Mouse (Mus musculus) liver, embryonic 13.5 days (tissue): ENCODE measurements around the gene Runx2. TPM values are rescaled to one million over a fixed set of nuclear protein-coding genes. Genes with fewer than 3 reads are reported as not detected.

ENCODE experiments used
- ATAC-seq: fragments of 200-750 bp; cut with Nextera tagmentation; 2 replicates; pipeline ENCODE4 v1.8.0; 2017; ENCODE audit warnings: low read depth, mild to moderate bottlenecking, moderate number of reproducible peaks, moderate library complexity
- DNase-seq: peaks from one replicate; pipeline ENCODE4 v3.0.0; 2022
- H3K27ac ChIP-seq: fragments of 300-500 bp; sonication (generic); 2 replicates; pipeline ENCODE4 v1.5.1; 2015; ENCODE audit warnings: moderate library complexity, mild to moderate bottlenecking, inconsistent platforms
- H3K27me3 ChIP-seq: fragments of 300-500 bp; sonication (generic); 2 replicates; pipeline ENCODE4 v1.6.1; 2015; ENCODE audit warnings: mild to moderate bottlenecking, inconsistent platforms
- H3K36me3 ChIP-seq: fragments of 300-500 bp; sonication (generic); 2 replicates; pipeline ENCODE4 v1.6.1; 2015; ENCODE audit warnings: mild to moderate bottlenecking, inconsistent platforms
- H3K4me1 ChIP-seq: fragments of 300-500 bp; sonication (generic); replicated peaks from 2 replicates; pipeline ENCODE4 v1.6.1; 2015; ENCODE audit warnings: inconsistent platforms
- H3K4me2 ChIP-seq: fragments of 300-500 bp; sonication (generic); 2 replicates; pipeline ENCODE4 v1.6.1; 2015; ENCODE audit warnings: inconsistent platforms, mild to moderate bottlenecking, moderate library complexity
- H3K4me3 ChIP-seq: fragments of 300-500 bp; sonication (generic); replicated peaks from 2 replicates; pipeline ENCODE4 v1.5.1; 2015; ENCODE audit warnings: mild to moderate bottlenecking, inconsistent platforms
- H3K9ac ChIP-seq: fragments of 300-500 bp; sonication (generic); 2 replicates; pipeline ENCODE4 v1.6.1; 2015; ENCODE audit warnings: mild to moderate bottlenecking, inconsistent platforms
- H3K9me3 ChIP-seq: fragments of 300-500 bp; sonication (generic); replicated peaks from 2 replicates; pipeline ENCODE4 v1.6.1; 2016; ENCODE audit warnings: inconsistent platforms
- WGBS: fragments of 180-500 bp; shearing (Covaris S2); methylation state at CpG from one replicate; pipeline ENCODE4 v1.1.7; 2015; ENCODE audit not compliant: insufficient replicate concordance; 5-methylcytosine and 5-hydroxymethylcytosine counted together
- polyA plus RNA-seq: library from polyadenylated mRNA; unstranded; fragments of >200 nt; fragmentation: Nextera tagmentation; extraction: Ambion mirVana; gene quantifications from 2 replicates; pipeline ENCODE4 v1.2.1, GENCODE M21; 2015

Gene Runx2
- polyA plus RNA-seq, result 0.31 and 0.48 TPM in 2 replicates

- H3K4me1 ChIP-seq, result peaks cover 9% of the 10 kb centered on the region; the same call in 1 of the 2 replicates
- no peak within 1 kb of the TSS for H3K4me3 ChIP-seq
- DNase-seq (no peak), ATAC-seq (no peak)
- WGBS, result 23% methylated on average over 3 of the region's 3 CpGs
- H3K9me3 ChIP-seq, result no peaks in the 10 kb centered on the region
- peak within 1 kb of the TSS; percentile 12; the same call in 1 of the 2 replicates for H3K4me2 ChIP-seq
- H3K36me3 ChIP-seq, result no peaks in the 10 kb centered on the region
- H3K27ac ChIP-seq, result no peak within 1 kb of the TSS
- H3K9ac ChIP-seq, result no peak within 1 kb of the TSS
- H3K27me3 ChIP-seq, result no peaks in the 10 kb centered on the region
These were observed at the start of gene Runx2 for GRCm38 (mm10) chr17:44814508-44815175. Runx2 (minus strand) TSS chr17:44814797.

- Histone ChIP-seq H3K4me1 (no peaks in the 10 kb centered on the region), H3K4me3 (no peak overlapping the region), H3K27ac (no peak overlapping the region), H3K27me3 (no peaks in the 10 kb centered on the region), H3K9me3 (no peaks in the 10 kb centered on the region), H3K4me2 (no peak overlapping the region), H3K9ac (no peak overlapping the region), H3K36me3 (no peaks in the 10 kb centered on the region)
- WGBS, result 78% methylated on average over 6 of the region's 6 CpGs
- DNase-seq, result no peak
- no peak for ATAC-seq
These were observed 48.6 kb upstream of the Runx2 start for GRCm38 (mm10) chr17:44863165-44863564.

GRCm38 (mm10) chr17:44842184-44842583 lies 27.6 kb upstream of the Runx2 start:
- no peaks in the 10 kb centered on the region for H3K36me3 ChIP-seq
- H3K27ac ChIP-seq, result no peak overlapping the region
- H3K9me3 ChIP-seq, result no peaks in the 10 kb centered on the region
- H3K4me3 ChIP-seq, result no peak overlapping the region
- no peak for ATAC-seq
- 62% methylated on average over 4 of the region's 4 CpGs for WGBS
- no peaks in the 10 kb centered on the region for H3K4me1 ChIP-seq
- no peak for DNase-seq
- H3K27me3 ChIP-seq, result no peaks in the 10 kb centered on the region
- no peak overlapping the region for H3K4me2 ChIP-seq
- no peak overlapping the region for H3K9ac ChIP-seq

- DNase-seq (no peak), ATAC-seq (no peak)
- Histone ChIP-seq H3K9me3 (no peaks in the 10 kb centered on the region), H3K27ac (no peak overlapping the region), H3K36me3 (no peaks in the 10 kb centered on the region), H3K4me1 (peaks cover 39% of the 10 kb centered on the region), H3K27me3 (no peaks in the 10 kb centered on the region), H3K4me2 (no peak overlapping the region), H3K9ac (no peak overlapping the region), H3K4me3 (no peak overlapping the region)
- WGBS, result 28% methylated on average over 1 of the region's 1 CpGs
These were observed 16.6 kb upstream of the Runx2 start for GRCm38 (mm10) chr17:44831201-44831600.

GRCm38 (mm10) chr17:44829587-44829986 lies 15.0 kb upstream of the Runx2 start:
- peak overlapping the region; percentile 31; the same call in 1 of the 2 replicates for H3K9ac ChIP-seq
- H3K27ac ChIP-seq, result peak overlapping the region; percentile 82
- ATAC-seq (no peak), DNase-seq (no peak)
- peak overlapping the region; percentile 45 for H3K4me2 ChIP-seq
- H3K9me3 ChIP-seq, result no peaks in the 10 kb centered on the region
- 34% methylated on average over 3 of the region's 3 CpGs for WGBS
- no peak overlapping the region for H3K4me3 ChIP-seq
- H3K36me3 ChIP-seq, result no peaks in the 10 kb centered on the region
- H3K27me3 ChIP-seq, result no peaks in the 10 kb centered on the region
- peaks cover 42% of the 10 kb centered on the region for H3K4me1 ChIP-seq

- Histone ChIP-seq H3K27me3 (no peaks in the 10 kb centered on the region), H3K4me2 (peak overlapping the region; percentile 45), H3K36me3 (no peaks in the 10 kb centered on the region), H3K4me3 (peak overlapping the region; percentile 25), H3K9me3 (no peaks in the 10 kb centered on the region), H3K4me1 (peaks cover 42% of the 10 kb centered on the region), H3K9ac (peak overlapping the region; percentile 57; the same call in 1 of the 2 replicates), H3K27ac (peak overlapping the region; percentile 82)
- ATAC-seq, result peak; percentile 95
- WGBS, result 25% methylated on average over 4 of the region's 4 CpGs
- peak; percentile 55 for DNase-seq
These were observed 13.4 kb upstream of the Runx2 start for GRCm38 (mm10) chr17:44827964-44828363.

- H3K4me2 ChIP-seq, result no peak overlapping the region
- H3K36me3 ChIP-seq, result no peaks in the 10 kb centered on the region
- 53% methylated on average over 3 of the region's 3 CpGs for WGBS
- ATAC-seq (peak; percentile 68), DNase-seq (no peak)
- H3K4me1 ChIP-seq, result peaks cover 35% of the 10 kb centered on the region
- H3K27ac ChIP-seq, result peak overlapping the region; percentile 82
- H3K4me3 ChIP-seq, result no peak overlapping the region
- no peaks in the 10 kb centered on the region for H3K9me3 ChIP-seq
- H3K9ac ChIP-seq, result peak overlapping the region; percentile 57; the same call in 1 of the 2 replicates
- H3K27me3 ChIP-seq, result no peaks in the 10 kb centered on the region
These were observed 12.5 kb upstream of the Runx2 start for GRCm38 (mm10) chr17:44827124-44827523.

- H3K27me3 ChIP-seq, result no peaks in the 10 kb centered on the region
- no peak overlapping the region for H3K4me3 ChIP-seq
- H3K27ac ChIP-seq, result no peak overlapping the region
- 74% methylated on average over 5 of the region's 5 CpGs for WGBS
- H3K9me3 ChIP-seq, result no peaks in the 10 kb centered on the region
- H3K9ac ChIP-seq, result no peak overlapping the region
- H3K4me1 ChIP-seq, result peaks cover 11% of the 10 kb centered on the region
- H3K4me2 ChIP-seq, result no peak overlapping the region
- ATAC-seq, result peak; percentile 72
- no peak for DNase-seq
- H3K36me3 ChIP-seq, result no peaks in the 10 kb centered on the region
These were observed 7.3 kb upstream of the Runx2 start for GRCm38 (mm10) chr17:44821940-44822339.

GRCm38 (mm10) chr17:44819816-44820215 lies 5.2 kb upstream of the Runx2 start:
- Histone ChIP-seq H3K4me2 (no peak overlapping the region), H3K9me3 (no peaks in the 10 kb centered on the region), H3K4me1 (no peaks in the 10 kb centered on the region), H3K27ac (no peak overlapping the region), H3K27me3 (no peaks in the 10 kb centered on the region), H3K36me3 (no peaks in the 10 kb centered on the region), H3K9ac (no peak overlapping the region), H3K4me3 (no peak overlapping the region)
- DNase-seq (no peak), ATAC-seq (no peak)
- WGBS, result 47% methylated on average over 4 of the region's 4 CpGs

- Histone ChIP-seq H3K27me3 (no peaks in the 10 kb centered on the region), H3K9ac (no peak overlapping the region), H3K36me3 (no peaks in the 10 kb centered on the region), H3K4me3 (no peak overlapping the region), H3K9me3 (no peaks in the 10 kb centered on the region), H3K4me2 (no peak overlapping the region), H3K4me1 (peaks cover 8% of the 10 kb centered on the region; the same call in 1 of the 2 replicates), H3K27ac (no peak overlapping the region)
- no peak for ATAC-seq
- 45% methylated on average over 2 of the region's 2 CpGs for WGBS
- DNase-seq, result no peak
These were observed 4.2 kb upstream of the Runx2 start for GRCm38 (mm10) chr17:44818825-44819224.

- Histone ChIP-seq H3K4me1 (peaks cover 2% of the 10 kb centered on the region), H3K9ac (no peak overlapping the region), H3K9me3 (no peaks in the 10 kb centered on the region), H3K36me3 (no peaks in the 10 kb centered on the region), H3K27me3 (no peaks in the 10 kb centered on the region), H3K27ac (peak overlapping the region; percentile 29; the same call in 1 of the 2 replicates), H3K4me3 (no peak overlapping the region), H3K4me2 (no peak overlapping the region)
- 56% methylated on average over 1 of the region's 1 CpGs for WGBS
- DNase-seq, result no peak
- no peak for ATAC-seq
These were observed 7.6 kb downstream of the Runx2 start for GRCm38 (mm10) chr17:44807031-44807430.

- Histone ChIP-seq H3K27me3 (no peaks in the 10 kb centered on the region), H3K9ac (no peak overlapping the region), H3K9me3 (no peaks in the 10 kb centered on the region), H3K36me3 (no peaks in the 10 kb centered on the region), H3K4me1 (no peaks in the 10 kb centered on the region), H3K4me2 (no peak overlapping the region), H3K4me3 (no peak overlapping the region), H3K27ac (no peak overlapping the region)
- 45% methylated on average over 3 of the region's 3 CpGs for WGBS
- ATAC-seq, result no peak
- no peak for DNase-seq
These were observed 17.3 kb downstream of the Runx2 start for GRCm38 (mm10) chr17:44797331-44797730.
